Mouse (Mus musculus): ENCODE data around the gene Krt9. TPM values are rescaled to one million over a fixed set of nuclear protein-coding genes. Genes with fewer than 3 reads are reported as not detected.

Krt9 gene
- total RNA-seq, 2 experiments from 2014 or later = 1.8 to 2.1 TPM

GRCm38 (mm10) chr11:100155497-100156255, 37.4 kb downstream of the Krt9 start:
- no peak for DNase-seq (ENCODE audit: low spot score in 2 of 2)

GRCm38 (mm10) chr11:100148615-100149330, 44.3 kb downstream of the Krt9 start, which contains the start of gene Krt19:
Krt19 (minus strand) TSS chr11:100148665.
- DNase-seq (ENCODE audit: low spot score in 2 of 2) = no peak

GRCm38 (mm10) chr11:100147566-100148353, 45.3 kb downstream of the Krt9 start:
- no peak for DNase-seq (ENCODE audit: low spot score in 2 of 2)

- DNase-seq (ENCODE audit: low spot score in 2 of 2) = no peak
These were observed 47.0 kb downstream of the Krt9 start for GRCm38 (mm10) chr11:100145858-100146560.

GRCm38 (mm10) chr11:100145104-100145503, 47.9 kb downstream of the Krt9 start:
- no peak for DNase-seq (ENCODE audit: low spot score in 2 of 2)

- no peak for DNase-seq (ENCODE audit: low spot score in 2 of 2)
These were observed 52.1 kb downstream of the Krt9 start for GRCm38 (mm10) chr11:100140966-100141365.

GRCm38 (mm10) chr11:100139391-100139790, 53.7 kb downstream of the Krt9 start:
- DNase-seq (ENCODE audit: low spot score in 2 of 2) = no peak

- no peak for DNase-seq (ENCODE audit: low spot score in 2 of 2)
These were observed 54.2 kb downstream of the Krt9 start for GRCm38 (mm10) chr11:100138809-100139208.

- no peak for DNase-seq (ENCODE audit: low spot score in 2 of 2)
These were observed 55.4 kb downstream of the Krt9 start for GRCm38 (mm10) chr11:100137693-100138092.

Other genes with a start within 250 kb of the Krt9 start
- not detected for gene Krtap9-5, start 244.8 kb downstream of the Krt9 start, total RNA-seq (2021)
- not detected for gene Krtap29-1, start 214.2 kb downstream of the Krt9 start, total RNA-seq (2021)
- not detected for gene Krtap16-1, start 206.6 kb downstream of the Krt9 start, total RNA-seq (2021)
- not detected for gene Krtap17-1, start 199.3 kb downstream of the Krt9 start, total RNA-seq (2021)
- gene Krt33a, start 177.0 kb downstream of the Krt9 start, total RNA-seq (2021) = not detected
- gene Krt33b, start 163.4 kb downstream of the Krt9 start, total RNA-seq (2021) = not detected
- not detected for gene Krt34, start 151.7 kb downstream of the Krt9 start, total RNA-seq (2021)
- not detected for gene Krt31, start 142.7 kb downstream of the Krt9 start, total RNA-seq (2021)
- not detected for gene Krt32, start 105.0 kb downstream of the Krt9 start, total RNA-seq (2021)
- not detected for gene Krt35, start 97.0 kb downstream of the Krt9 start, total RNA-seq (2021)
- gene Krt36, start 87.6 kb downstream of the Krt9 start, total RNA-seq (2021) = not detected
- not detected for gene Krt13, start 71.7 kb downstream of the Krt9 start, total RNA-seq (2021)
- gene Krt15, start 57.3 kb downstream of the Krt9 start, total RNA-seq (2021) = 1 to 10 TPM in 1 of 2 experiments, under 1 TPM in 1; 0.55 to 1.2 TPM
- gene Krt19, start 44.6 kb downstream of the Krt9 start, total RNA-seq (2021) = under 1 TPM; 0.48 to 0.81 TPM
- gene Krt14, start 14.3 kb upstream of the Krt9 start, total RNA-seq (2021) = not detected
- gene Krt16, start 55.7 kb upstream of the Krt9 start, total RNA-seq (2021) = not detected
- not detected for gene Krt17, start 67.8 kb upstream of the Krt9 start, total RNA-seq (2021)
- not detected for gene Krt42, start 76.6 kb upstream of the Krt9 start, total RNA-seq (2021)
- 100 to 1,000 TPM; 704 to 721 TPM for gene Eif1, start 126.6 kb upstream of the Krt9 start, total RNA-seq (2021)
- not detected for gene Gast, start 141.2 kb upstream of the Krt9 start, total RNA-seq (2021)
- 100 to 1,000 TPM; 110 to 123 TPM for gene Hap1, start 162.9 kb upstream of the Krt9 start, total RNA-seq (2021)
- gene Jup, start 204.5 kb upstream of the Krt9 start, total RNA-seq (2021) = 10 to 100 TPM; 40.8 to 43.0 TPM
- gene P3h4, start 221.6 kb upstream of the Krt9 start, total RNA-seq (2021) = 1 to 10 TPM; 7.5 to 8.1 TPM
- gene Fkbp10, start 222.5 kb upstream of the Krt9 start, total RNA-seq (2021) = 10 to 100 TPM; 11.9 TPM
- 10 to 100 TPM; 50.4 to 58.2 TPM for gene Nt5c3b, start 248.6 kb upstream of the Krt9 start, total RNA-seq (2021)
- gene Klhl10, start 248.7 kb upstream of the Krt9 start, total RNA-seq (2021) = 1 to 10 TPM; 1.1 to 1.4 TPM